Mouse (Mus musculus) liver, postnatal 0 days (tissue): ENCODE data around the gene Ltbp2.

Experiments
- CTCF ChIP-seq: sonication (generic); IDR thresholded peaks from 2 replicates; pipeline ENCODE4 v1.5.1; 2016; ENCODE audit warnings: antibody characterized with exemption, low read depth
- EP300 ChIP-seq: IDR thresholded peaks from 2 replicates; pipeline ENCODE4 v1.6.1; 2016; ENCODE audit warnings: antibody characterized with exemption, low read depth, mild to moderate bottlenecking

DNA sequence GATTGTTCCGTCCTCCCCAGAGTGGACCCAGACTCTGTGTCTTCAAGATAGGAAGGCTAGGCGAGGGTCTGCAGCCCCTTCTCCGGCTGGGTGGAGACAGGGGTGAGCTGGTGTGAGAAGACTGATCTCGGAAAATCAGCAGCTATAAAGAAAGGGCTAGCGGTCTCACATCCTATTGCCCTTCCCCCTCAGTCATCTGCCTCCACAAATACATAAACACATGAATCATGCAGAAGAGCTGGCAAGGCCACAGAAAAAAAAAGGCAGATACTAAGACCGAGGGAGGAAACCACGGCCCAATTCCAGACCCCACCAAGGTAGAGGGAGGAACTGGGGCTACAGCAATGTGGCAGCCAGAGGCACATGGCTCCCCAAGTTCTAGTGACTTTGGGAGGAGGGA is 11.5 kb downstream of the Ltbp2 start:
- TF ChIP-seq CTCF, result no peak
- TF ChIP-seq EP300, result no peak
